ENCODE assay signal across 8 mouse cellular contexts in genomic region chr7:46544195-46544641, GRCm38 (mm10).
DNase-seq lines count a peak whose midpoint lies in the region; ATAC-seq and TF ChIP-seq lines count a peak whose summit lies in the region.

No protein-coding gene starts in this region.

- no peak overlapping the region for H3K4me2 ChIP-seq in midbrain, postnatal 0 days (ENCODE audit: low read depth, low read length, poor library complexity, severe bottlenecking)

- no peaks in the 10 kb centered on the region for H3K27me3 ChIP-seq in midbrain, postnatal 0 days (ENCODE audit: insufficient read depth, low read length)

- H3K27ac ChIP-seq in layer of hippocampus, adult 2 months = peak overlapping the region; percentile 40
- no peak overlapping the region for H3K27ac ChIP-seq in midbrain, postnatal 0 days (ENCODE audit: low read depth, low read length)

- H3K9ac ChIP-seq in midbrain, postnatal 0 days (replicated peaks; ENCODE audit: low read length, poor library complexity, severe bottlenecking) = no peak overlapping the region

- H3K36me3 ChIP-seq in midbrain, postnatal 0 days (ENCODE audit: insufficient read depth, low read length) = peaks cover 9% of the 10 kb centered on the region; the same call in 1 of the 2 replicates

- 58% methylated on average over 12 of the region's 12 CpGs for WGBS in midbrain, postnatal 0 days

- ATAC-seq in midbrain, postnatal 0 days (ENCODE audit: low FRiP score) = peak; percentile 62; the same call in 1 of the 2 replicates

- DNase-seq in left cerebral cortex, adult 18-20 months (ENCODE audit: low spot score in 2 of 2) = peak; percentile 52 to 53
- DNase-seq in left cerebral cortex, adult 11 months (ENCODE audit: low spot score) = no peak
- DNase-seq in cerebellum, postnatal 25 days = peak; percentile 91 to 92
- peak; percentile 52 to 60 for DNase-seq in layer of hippocampus, adult 2 months (ENCODE audit: low spot score in 2 of 2)
- DNase-seq in midbrain, postnatal 0 days (ENCODE audit: low spot score) = peak; percentile 68
- DNase-seq in urinary bladder, postnatal 14 days (ENCODE audit: low spot score) = no peak
- DNase-seq in kidney, adult 11 months = no peak
- no peak for DNase-seq in lung, postnatal 14 days

- no peak overlapping the region for H3K4me3 ChIP-seq in layer of hippocampus, adult 2 months
- H3K4me3 ChIP-seq in midbrain, postnatal 0 days (ENCODE audit: low read depth, low read length) = no peak overlapping the region

- H3K4me1 ChIP-seq in midbrain, postnatal 0 days (ENCODE audit: insufficient read depth, low read length) = no peaks in the 10 kb centered on the region

- no peaks in the 10 kb centered on the region for H3K9me3 ChIP-seq in midbrain, postnatal 0 days (ENCODE audit: low read length)

- TF ChIP-seq CTCF in layer of hippocampus, adult 2 months (conservative IDR thresholded peaks at IDR 0.05) = no peak
- no peak for TF ChIP-seq CTCF in midbrain, postnatal 0 days (IDR thresholded peaks at IDR 0.05)

Comparison
In these comparisons a context has a peak if more than half of its experiments do, and no peak if none do; other contexts are left out.
1. DNase-seq: peak in left cerebral cortex, adult 18-20 months (2 of 2), cerebellum, postnatal 25 days (2 of 2), layer of hippocampus, adult 2 months (2 of 2) and midbrain, postnatal 0 days (single experiment); none in left cerebral cortex, adult 11 months (single experiment), urinary bladder, postnatal 14 days (single experiment), kidney, adult 11 months (single experiment) and lung, postnatal 14 days (single experiment).